Mouse (Mus musculus) brown adipose tissue, adult 24 weeks (tissue): ENCODE measurements around the gene Hoxc12. TPM values are rescaled to one million over a fixed set of nuclear protein-coding genes. Genes with fewer than 3 reads are reported as not detected.

Source experiments
- H3K27ac ChIP-seq: fragments of 200-500 bp; replicated peaks from 2 replicates; pipeline ENCODE4 v1.5.1; 2012; ENCODE audit warnings: low read depth, mild to moderate bottlenecking, low read length
- H3K4me1 ChIP-seq: fragments of 200-500 bp; 2 replicates; pipeline ENCODE4 v1.6.1; 2012; ENCODE audit warnings: low read length, mixed read lengths; ENCODE audit not compliant: control insufficient read depth, insufficient read depth, insufficient read length
- H3K4me3 ChIP-seq: fragments of 200-500 bp; 2 replicates; pipeline ENCODE4 v1.5.1; 2012; ENCODE audit warnings: low read depth, mild to moderate bottlenecking, low read length, moderate library complexity; ENCODE audit not compliant: insufficient read depth
- polyA plus RNA-seq: library from polyadenylated mRNA; stranded (reverse); fragments of >200 nt; gene quantifications from 2 replicates; pipeline ENCODE4 v1.2.4, GENCODE M21; 2012; ENCODE audit not compliant: missing spikeins, insufficient read depth, insufficient read length

Hoxc12 gene
- polyA plus RNA-seq, 1 experiment, result not detected

DNA sequence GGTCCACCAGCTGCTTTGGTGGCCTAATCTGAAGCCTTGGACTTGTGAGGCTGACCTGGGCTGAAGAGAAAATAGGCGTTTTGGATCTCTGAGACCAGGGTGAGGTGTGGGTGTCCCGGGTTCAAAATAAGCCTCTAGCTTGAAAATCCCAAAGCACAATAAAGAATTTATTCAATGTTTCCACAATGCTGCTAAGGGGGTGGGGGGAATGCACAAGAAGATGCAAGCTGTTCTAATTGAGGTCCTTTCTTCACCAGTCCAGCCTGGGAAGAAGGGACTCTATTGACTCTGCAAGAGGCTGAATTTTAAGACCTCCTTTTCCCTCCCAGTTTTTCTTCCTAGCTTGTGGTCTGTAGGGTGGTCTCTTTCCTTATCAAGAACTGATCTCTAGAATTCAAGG is 14.3 kb downstream of the Hoxc12 start:
- Histone ChIP-seq H3K4me3 (no peak overlapping the region), H3K27ac (no peak overlapping the region), H3K4me1 (no peaks in the 10 kb centered on the region)

GRCm38 (mm10) chr15:102953561-102953960 is 17.0 kb downstream of the Hoxc12 start:
- H3K4me1 ChIP-seq, result no peaks in the 10 kb centered on the region
- H3K27ac ChIP-seq, result no peak overlapping the region
- no peak overlapping the region for H3K4me3 ChIP-seq

DNA sequence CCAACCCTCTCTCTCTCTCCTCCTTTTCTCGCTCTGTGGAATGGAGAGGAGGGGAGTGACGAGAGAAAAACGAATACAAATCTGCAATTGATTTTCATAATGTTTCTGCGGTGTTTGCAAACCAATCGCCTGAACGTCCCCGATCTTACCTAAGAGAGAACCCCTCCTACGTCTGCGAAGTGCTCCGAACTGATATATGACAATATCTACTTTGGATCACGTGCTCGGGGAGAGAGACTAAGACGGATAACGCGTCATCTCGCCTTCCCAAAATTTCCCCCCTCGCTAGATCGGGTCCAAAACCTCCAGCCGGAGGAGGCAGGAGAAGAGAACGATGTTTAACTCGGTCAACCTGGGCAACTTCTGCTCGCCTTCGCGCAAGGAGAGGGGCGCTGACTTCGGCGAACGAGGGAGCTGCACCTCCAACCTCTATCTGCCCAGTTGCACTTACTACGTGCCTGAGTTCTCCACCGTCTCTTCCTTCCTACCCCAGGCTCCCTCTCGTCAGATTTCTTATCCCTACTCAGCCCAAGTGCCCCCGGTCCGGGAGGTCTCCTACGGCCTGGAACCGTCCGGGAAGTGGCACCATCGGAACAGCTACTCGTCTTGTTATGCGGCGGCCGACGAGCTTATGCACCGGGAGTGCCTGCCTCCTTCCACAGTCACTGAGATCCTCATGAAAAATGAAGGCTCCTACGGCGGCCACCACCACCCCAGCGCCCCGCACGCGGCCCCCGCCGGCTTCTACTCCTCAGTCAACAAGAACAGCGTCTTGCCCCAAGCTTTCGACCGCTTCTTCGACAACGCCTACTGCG is 17.8 kb downstream of the Hoxc12 start, which contains the start of gene Hoxc11:
Hoxc11 (plus strand) TSS at position 236 of the 815 bp plus-strand sequence.
- H3K4me1 ChIP-seq, result no peaks in the 10 kb centered on the region
- no peak within 1 kb of the TSS for H3K4me3 ChIP-seq
- no peak within 1 kb of the TSS for H3K27ac ChIP-seq

DNA sequence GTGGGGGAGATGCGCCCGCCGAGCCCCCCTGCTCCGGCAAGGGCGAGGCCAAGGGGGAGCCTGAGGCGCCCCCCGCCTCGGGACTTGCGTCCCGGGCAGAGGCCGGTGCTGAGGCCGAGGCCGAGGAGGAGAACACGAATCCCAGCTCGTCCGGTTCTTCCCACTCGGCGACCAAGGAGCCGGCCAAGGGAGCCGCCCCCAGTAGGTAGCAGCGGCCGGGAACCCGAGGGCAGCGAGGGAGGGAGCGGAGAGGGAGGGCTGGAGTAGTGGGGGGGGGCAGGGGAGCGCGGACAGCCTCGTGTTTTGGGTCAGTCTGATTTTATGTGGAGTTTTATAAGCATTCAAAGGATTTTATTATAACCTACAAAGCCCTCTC is 18.4 kb downstream of the Hoxc12 start:
- H3K4me3 ChIP-seq, result no peak overlapping the region

DNA sequence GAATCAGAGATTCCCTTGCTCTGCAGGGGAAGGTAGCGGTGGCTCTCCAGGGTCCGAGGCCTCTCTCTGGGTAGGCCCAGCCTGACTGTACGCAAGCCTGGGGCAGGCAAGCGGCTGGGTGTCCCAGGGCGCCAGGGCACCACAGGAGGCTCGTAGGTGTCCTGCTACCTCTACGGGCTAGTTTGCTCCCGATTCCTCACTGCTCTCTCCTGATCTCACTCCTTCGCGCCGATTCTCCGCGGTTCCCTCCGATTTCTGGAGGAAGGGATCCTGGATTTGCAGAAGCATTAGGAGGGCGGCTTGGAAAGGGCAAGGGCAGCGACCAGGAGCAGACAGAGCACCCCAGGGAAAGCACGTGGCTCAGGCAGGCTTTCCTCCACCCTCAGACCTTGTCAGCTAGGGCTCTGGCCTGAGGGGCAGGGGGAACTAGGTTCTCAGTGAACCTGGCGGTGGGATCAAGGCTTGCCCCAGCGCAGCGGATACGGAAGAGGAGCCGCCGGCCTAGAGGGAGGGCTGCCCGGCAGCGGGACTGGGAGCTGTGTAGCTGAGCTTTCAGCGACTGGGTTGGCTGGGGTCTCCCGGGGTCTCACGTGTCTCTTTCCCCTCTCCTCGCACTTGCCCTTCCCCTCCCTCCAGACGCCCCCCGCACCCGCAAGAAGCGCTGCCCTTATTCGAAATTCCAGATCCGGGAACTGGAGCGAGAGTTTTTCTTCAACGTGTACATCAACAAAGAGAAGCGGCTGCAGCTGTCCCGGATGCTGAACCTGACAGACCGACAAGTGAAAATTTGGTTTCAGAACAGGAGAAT is 19.5 kb downstream of the Hoxc12 start:
- no peak overlapping the region for H3K4me3 ChIP-seq

More for the DNA sequence above, 18.4 kb downstream of the Hoxc12 start:
- no peak overlapping the region for H3K27ac ChIP-seq
- H3K4me1 ChIP-seq, result no peaks in the 10 kb centered on the region

DNA sequence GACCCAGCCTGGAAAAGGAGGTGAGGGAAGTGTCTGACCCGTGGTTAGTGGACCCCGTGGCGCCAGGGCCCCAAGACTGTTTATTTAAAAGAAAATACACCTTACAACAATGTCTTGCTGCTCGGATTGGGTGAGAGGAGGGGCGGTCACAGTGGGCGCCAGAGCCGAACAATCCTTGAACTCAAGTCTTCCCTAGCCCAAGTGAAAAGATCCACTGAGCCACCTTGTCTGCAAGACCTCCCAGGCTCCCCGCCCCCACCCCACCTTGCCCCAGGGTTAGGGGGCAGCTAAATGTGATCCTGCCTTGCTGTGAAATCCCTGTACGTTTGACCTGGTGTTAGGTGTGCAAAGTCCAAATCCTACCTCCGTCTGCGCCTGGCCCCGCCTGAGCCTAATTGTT is 20.3 kb downstream of the Hoxc12 start:
- Histone ChIP-seq H3K27ac (no peak overlapping the region), H3K4me3 (no peak overlapping the region), H3K4me1 (no peaks in the 10 kb centered on the region)

More for the DNA sequence above, 19.5 kb downstream of the Hoxc12 start:
- Histone ChIP-seq H3K4me1 (no peaks in the 10 kb centered on the region), H3K27ac (no peak overlapping the region)

GRCm38 (mm10) chr15:102959663-102960191 is 23.2 kb downstream of the Hoxc12 start:
- H3K4me3 ChIP-seq, result no peak overlapping the region
- H3K4me1 ChIP-seq, result no peaks in the 10 kb centered on the region
- no peak overlapping the region for H3K27ac ChIP-seq

- no peaks in the 10 kb centered on the region for H3K4me1 ChIP-seq
- no peak overlapping the region for H3K4me3 ChIP-seq
- H3K27ac ChIP-seq, result no peak overlapping the region
These were observed 25.2 kb downstream of the Hoxc12 start for GRCm38 (mm10) chr15:102961728-102962127.

- Histone ChIP-seq H3K27ac (no peak overlapping the region), H3K4me3 (no peak overlapping the region), H3K4me1 (no peaks in the 10 kb centered on the region)
These were observed 25.9 kb downstream of the Hoxc12 start for GRCm38 (mm10) chr15:102962492-102962891.

- no peak overlapping the region for H3K27ac ChIP-seq
- H3K4me1 ChIP-seq, result no peaks in the 10 kb centered on the region
- H3K4me3 ChIP-seq, result no peak overlapping the region
These were observed 26.7 kb downstream of the Hoxc12 start for GRCm38 (mm10) chr15:102963259-102963658.

- Histone ChIP-seq H3K27ac (no peak overlapping the region), H3K4me1 (no peaks in the 10 kb centered on the region), H3K4me3 (no peak overlapping the region)
These were observed 27.4 kb downstream of the Hoxc12 start for GRCm38 (mm10) chr15:102963671-102964640.

DNA sequence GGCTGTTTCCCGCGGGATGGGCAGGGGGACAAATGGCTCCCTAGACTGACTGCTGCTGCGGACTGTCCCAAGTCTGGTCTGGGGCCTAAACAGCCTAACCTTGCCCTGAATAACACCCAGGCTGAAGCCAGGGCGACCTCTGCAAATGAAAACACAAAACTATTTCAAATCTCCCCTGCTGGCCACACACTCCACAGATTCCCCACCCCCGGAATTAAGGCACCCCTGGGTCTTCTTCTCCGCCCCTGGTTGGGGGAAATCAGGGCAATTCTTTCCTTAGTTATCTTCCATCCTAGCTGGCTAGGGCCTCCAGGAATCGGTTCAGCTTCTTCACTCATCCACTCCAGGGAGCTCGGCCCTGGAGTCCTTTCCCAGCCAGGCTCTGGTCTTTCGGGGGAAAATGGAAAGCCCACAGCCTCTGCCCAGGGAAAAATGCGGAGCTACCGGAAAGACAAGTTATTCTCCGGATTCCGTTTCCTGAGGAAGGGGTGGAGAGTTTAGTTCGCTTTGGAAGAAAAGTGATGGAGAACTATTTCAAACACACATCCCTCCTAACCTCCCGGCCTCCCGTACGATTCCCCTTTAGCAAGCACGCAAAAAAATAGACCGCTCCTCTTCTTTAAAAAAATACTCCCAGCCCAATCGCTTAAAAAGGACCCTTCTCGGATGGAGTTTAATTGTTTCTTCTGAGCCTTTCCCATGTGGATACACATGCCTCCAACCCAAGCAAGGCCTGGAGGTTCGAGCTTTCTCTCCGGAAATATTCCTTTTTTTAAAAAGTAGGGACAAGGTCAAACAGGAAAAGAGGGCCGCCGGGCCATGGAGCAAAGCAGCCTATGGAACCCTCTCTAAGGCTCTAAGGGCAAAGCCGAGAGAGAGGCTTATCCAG is 28.7 kb downstream of the Hoxc12 start:
- no peaks in the 10 kb centered on the region for H3K4me1 ChIP-seq
- no peak overlapping the region for H3K4me3 ChIP-seq

DNA sequence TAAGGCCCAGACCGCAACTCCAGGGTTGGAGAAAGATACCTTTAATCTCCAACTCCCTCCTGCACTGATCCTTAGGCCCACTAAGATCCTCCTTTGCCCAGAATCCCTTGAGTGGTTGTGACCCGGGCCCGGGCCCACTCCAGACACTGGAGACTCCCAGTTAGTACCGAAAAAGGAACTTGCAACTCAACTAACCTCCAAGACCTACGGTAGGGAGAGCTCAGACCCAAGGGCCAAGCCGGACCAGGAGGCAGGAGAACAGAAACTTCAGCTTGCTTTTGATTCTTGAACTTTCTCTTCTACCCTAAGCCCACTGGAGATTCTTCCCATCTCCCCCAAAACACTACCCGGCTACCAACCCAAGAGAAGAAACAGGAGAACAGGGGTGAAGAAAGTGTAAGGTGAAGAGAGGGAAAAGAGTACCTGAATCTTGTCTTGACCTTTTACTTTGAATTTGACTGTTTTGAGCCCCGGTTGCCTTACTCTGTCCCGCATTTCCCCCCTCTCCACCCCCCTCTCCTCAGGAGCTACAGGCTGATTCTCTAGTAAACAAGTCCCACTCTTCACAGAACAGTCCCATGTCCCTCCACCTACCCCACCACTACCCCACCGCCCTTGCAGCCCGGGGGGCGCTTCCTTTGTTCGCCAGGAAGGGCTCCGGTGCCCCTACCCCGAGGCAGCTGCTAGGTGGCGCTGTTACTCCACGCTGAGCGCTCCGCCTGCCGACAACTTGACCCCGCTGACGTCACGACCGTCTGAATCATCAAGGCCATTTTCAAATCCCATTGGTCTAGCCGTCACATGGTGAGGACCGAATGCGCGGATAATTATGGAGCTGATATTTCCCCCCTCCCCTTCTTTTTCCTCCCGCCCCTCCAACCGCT is 29.6 kb downstream of the Hoxc12 start:
- no peaks in the 10 kb centered on the region for H3K4me1 ChIP-seq
- H3K4me3 ChIP-seq, result no peak overlapping the region
- H3K27ac ChIP-seq, result no peak overlapping the region

More for the DNA sequence above, 28.7 kb downstream of the Hoxc12 start:
- no peak overlapping the region for H3K27ac ChIP-seq
